Mouse (Mus musculus) ovary, adult 2 months (tissue): ENCODE results near the gene Lmntd2. TPM values are rescaled to one million over a fixed set of nuclear protein-coding genes. Genes with fewer than 3 reads are reported as not detected.

Source experiments
- polyA plus RNA-seq: library from polyadenylated mRNA; depleted of rRNA; stranded (reverse); fragments of >200 nt; gene quantifications from 2 replicates; pipeline ENCODE4 v1.2.3, GENCODE M21; 2012; rRNA removed

Lmntd2 gene
- polyA plus RNA-seq: 3.1 and 4.9 TPM in 2 replicates

DNA sequence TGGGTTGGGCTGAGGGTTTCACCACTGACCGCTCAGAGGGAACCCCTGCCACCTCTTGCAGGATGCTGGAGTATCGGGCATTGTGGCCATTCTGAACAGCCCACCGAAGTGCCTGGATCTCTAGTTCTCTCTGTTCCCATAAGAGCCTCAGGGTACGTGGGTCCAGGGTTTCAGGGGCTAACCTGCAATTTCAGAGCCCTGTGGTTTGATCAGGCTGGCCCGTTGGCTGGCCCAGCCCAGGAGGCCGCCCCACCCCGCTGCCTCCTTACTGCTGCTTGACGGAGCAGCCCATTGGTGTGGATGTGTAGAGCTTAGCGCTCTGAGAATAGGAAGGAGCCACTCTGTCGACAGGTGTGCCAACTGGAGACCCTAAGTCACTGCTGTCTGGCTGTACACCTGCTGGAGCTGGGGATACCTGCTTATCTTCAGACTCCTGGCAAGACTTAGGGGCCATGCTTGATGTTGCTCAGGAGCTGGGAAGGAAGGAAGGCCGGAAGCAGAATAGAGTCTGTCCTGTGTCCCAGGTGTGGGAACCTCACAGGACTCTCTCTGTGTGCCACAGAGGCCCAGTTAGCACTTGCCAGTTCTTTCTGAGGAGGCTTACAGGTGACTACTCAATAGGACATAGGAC lies at the start of gene Lmntd2:
TSS of gene Lmntd2 (minus strand) at position 476 of the 631 bp plus-strand sequence.

DNA sequence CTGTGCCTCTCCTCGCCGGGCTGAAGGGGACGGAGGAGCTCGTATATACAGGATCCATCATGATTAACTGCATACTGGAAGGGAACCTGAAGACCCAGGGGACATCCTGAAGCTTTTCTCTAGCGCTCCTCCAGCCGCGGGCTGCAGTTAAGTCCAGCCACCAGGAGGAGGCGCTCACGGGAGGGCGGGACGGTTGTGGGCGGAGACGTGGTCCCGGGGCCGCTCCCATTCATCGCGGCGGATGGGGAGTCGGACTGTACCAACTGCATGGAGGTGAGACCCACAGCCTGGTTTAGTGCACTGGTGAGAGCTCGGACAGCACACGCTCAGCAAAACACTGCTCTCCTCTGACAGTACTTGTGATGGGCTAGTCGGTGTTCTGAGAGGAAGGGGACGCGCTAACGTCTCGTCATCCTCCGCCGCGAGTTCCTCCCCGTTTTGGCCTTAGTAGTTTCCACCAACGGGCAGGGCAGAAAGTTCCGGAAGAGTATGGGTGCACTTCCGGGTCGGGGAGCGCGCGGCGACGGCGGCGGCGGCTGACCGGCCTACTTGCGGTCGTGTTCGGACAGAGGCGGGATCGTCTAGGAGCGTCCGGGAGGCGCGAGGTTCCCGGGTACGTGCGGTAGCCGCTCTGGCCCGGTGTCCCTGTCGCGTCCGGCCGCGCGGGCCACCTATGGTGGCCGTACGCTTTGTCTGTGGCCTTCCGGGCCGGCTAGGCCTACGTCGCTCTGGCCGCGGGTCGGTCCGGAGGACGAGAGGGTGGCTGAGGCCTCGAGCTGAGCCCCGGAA lies 14.6 kb upstream of the Lmntd2 start, which contains the start of gene Phrf1:
TSS of gene Phrf1 (plus strand) at position 506 of the 789 bp plus-strand sequence.

DNA sequence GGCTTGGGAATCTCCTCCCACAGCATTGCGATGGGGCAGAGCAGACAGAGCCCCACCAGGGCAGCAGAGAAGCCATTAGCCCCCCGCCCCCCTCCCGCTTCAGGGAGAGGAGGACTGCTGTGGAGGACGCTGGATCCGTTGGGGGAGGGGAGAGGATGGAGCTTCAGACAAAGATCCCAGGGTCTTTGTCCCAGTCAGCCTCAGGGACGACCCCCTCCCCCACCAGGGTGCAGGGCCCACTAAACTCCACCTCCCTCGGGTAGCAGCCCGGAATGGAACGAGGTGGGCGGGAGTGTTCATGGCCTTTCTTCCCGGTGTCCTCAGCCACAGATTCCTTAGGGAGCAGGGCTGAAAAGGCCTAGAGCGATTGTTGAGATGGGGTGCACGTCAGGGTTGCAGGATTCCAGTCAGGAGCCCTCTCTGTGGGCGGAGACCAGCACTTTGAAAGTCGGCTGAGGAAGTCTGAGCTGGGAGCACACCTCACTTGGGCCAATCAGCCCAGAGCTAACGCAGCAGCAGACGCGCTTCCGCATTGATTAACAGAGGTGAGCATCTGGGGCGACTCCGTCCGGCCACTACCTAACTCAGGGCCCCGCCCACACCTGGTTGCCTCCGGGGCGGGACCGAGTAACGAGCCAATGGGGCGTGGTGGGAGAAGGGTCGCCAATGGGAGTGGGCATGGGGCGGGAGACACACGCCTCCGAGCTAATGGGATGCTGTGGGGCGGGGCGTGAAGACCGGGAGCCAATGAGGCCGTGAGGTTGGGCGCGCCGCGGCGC lies 1.4 kb upstream of the Lmntd2 start, which contains the start of gene Rassf7:
TSS of gene Rassf7 (plus strand) at position 760 of the 779 bp plus-strand sequence.

DNA sequence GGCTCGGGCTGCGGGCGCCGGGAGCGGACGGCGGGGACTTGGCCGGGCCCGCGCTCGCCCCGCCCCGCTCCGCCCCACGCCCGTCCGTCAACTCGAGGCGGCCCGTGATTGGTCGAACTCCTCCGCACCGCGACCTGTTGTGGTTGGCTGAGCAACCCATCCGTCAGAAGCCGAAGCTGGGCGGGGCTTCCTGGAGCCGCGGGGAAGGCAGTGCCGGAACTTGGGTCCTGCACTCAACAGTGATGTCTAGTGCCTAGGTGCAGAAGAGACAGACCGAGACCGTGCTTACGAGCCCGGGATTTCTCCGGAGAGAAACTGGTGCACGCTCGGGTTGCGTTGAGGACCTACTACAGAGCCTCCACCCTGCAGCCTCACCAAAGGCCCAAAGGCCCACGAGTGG lies 19.9 kb downstream of the Lmntd2 start, which contains the start of the genes Hras and Lrrc56:
TSS of gene Hras (minus strand) at position 58 of the 400 bp plus-strand sequence.
TSS of gene Lrrc56 (plus strand) at position 210 of the 400 bp plus-strand sequence.

DNA sequence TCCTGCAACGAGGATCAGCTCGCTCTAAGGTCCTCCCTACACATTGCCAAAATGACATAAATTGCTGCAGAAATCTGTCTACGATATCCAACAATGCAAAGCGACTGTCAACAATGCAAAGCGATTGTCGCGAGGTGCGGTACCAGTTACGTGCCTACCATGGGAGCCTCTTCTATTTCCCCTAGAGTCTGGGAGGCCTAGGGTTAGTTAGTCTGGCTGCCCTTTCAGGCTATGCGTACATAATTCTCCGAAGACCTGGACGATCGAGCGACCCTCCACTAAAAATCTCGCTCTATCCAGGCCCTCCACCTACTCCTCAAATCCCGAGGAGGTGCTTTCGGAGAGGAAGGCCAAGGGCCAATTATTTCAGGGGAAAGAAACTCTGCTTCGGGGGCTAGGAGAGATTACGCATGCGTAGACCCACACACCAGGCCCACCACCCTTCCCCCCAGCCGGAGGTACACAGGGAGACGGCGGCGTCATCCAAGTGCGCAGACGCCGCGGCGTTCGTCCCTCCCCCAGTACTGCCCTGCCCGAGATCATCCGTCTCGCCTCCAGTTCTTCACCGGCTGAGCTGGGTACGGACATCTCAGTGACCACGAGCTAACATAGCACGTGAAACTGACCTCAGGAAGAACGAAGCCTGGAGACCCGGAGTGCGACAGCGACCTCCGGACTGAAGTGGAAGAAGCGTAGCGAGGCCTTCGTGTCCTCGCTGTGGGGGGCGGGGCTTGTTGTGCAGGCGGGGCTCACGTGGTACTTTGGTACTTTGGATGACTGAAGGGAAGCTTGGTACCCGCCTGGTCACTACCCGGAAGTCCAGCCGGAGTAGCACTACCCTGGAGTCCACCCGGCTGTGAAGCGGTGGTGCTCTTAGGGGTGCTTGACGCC lies 41.5 kb downstream of the Lmntd2 start, which contains the start of gene Rnh1:
TSS of gene Rnh1 (minus strand) at position 742 of the 891 bp plus-strand sequence.

Other genes with a start within 250 kb of the Lmntd2 start
- gene Ifitm1, start 246.9 kb downstream of the Lmntd2 start, polyA plus RNA-seq: 658 and 1,418 TPM in 2 replicates
- 378 and 768 TPM in 2 replicates for gene Ifitm3, start 203.3 kb downstream of the Lmntd2 start, polyA plus RNA-seq
- 5.8 and 9.8 TPM in 2 replicates for gene Ifitm6, start 196.2 kb downstream of the Lmntd2 start, polyA plus RNA-seq
- gene Gm17387, start 184.9 kb downstream of the Lmntd2 start, polyA plus RNA-seq: not detected in 2 replicates
- 3.2 and 3.5 TPM in 2 replicates for gene B4galnt4, start 153.0 kb downstream of the Lmntd2 start, polyA plus RNA-seq
- 13.5 and 14.9 TPM in 2 replicates for gene Pkp3, start 135.9 kb downstream of the Lmntd2 start, polyA plus RNA-seq
- gene Sigirr, start 113.5 kb downstream of the Lmntd2 start, polyA plus RNA-seq: 11.4 and 12.8 TPM in 2 replicates
- gene Ano9, start 96.3 kb downstream of the Lmntd2 start, polyA plus RNA-seq: 2.1 and 2.7 TPM in 2 replicates
- 62.9 and 65.4 TPM in 2 replicates for gene Ptdss2, start 91.7 kb downstream of the Lmntd2 start, polyA plus RNA-seq
- 248 and 267 TPM in 2 replicates for gene Rnh1, start 41.2 kb downstream of the Lmntd2 start, polyA plus RNA-seq
- 87.5 and 94.7 TPM in 2 replicates for gene Hras, start 20.1 kb downstream of the Lmntd2 start, polyA plus RNA-seq
- 13.4 and 23.5 TPM in 2 replicates for gene Lrrc56, start 19.9 kb downstream of the Lmntd2 start, polyA plus RNA-seq
- 46.2 and 50.8 TPM in 2 replicates for gene Rassf7, start 1.8 kb upstream of the Lmntd2 start, polyA plus RNA-seq
- gene Phrf1, start 14.7 kb upstream of the Lmntd2 start, polyA plus RNA-seq: 22.2 and 24.8 TPM in 2 replicates
- 57.8 and 77.3 TPM in 2 replicates for gene Irf7, start 52.4 kb upstream of the Lmntd2 start, polyA plus RNA-seq
- gene Cdhr5, start 62.7 kb upstream of the Lmntd2 start, polyA plus RNA-seq: 1.2 and 1.6 TPM in 2 replicates
- gene Sct, start 65.1 kb upstream of the Lmntd2 start, polyA plus RNA-seq: 15.3 and 19.9 TPM in 2 replicates
- gene Drd4, start 77.9 kb upstream of the Lmntd2 start, polyA plus RNA-seq: 22.0 and 22.8 TPM in 2 replicates
- gene Deaf1, start 113.6 kb upstream of the Lmntd2 start, polyA plus RNA-seq: 26.5 and 30.5 TPM in 2 replicates
- 39.0 and 45.8 TPM in 2 replicates for gene Tmem80, start 113.7 kb upstream of the Lmntd2 start, polyA plus RNA-seq
- gene Eps8l2, start 124.8 kb upstream of the Lmntd2 start, polyA plus RNA-seq: 20.8 and 24.1 TPM in 2 replicates
- 165 and 186 TPM in 2 replicates for gene Taldo1, start 178.1 kb upstream of the Lmntd2 start, polyA plus RNA-seq
- 109 and 117 TPM in 2 replicates for gene Gatd1, start 200.1 kb upstream of the Lmntd2 start, polyA plus RNA-seq
- gene Cend1, start 215.4 kb upstream of the Lmntd2 start, polyA plus RNA-seq: 0.26 and 0.55 TPM in 2 replicates
- gene Slc25a22, start 223.8 kb upstream of the Lmntd2 start, polyA plus RNA-seq: 105 and 114 TPM in 2 replicates
- gene Pidd1, start 229.9 kb upstream of the Lmntd2 start, polyA plus RNA-seq: 18.9 and 28.4 TPM in 2 replicates
- 775 and 918 TPM in 2 replicates for gene Rplp2, start 233.3 kb upstream of the Lmntd2 start, polyA plus RNA-seq
- gene Pnpla2, start 241.1 kb upstream of the Lmntd2 start, polyA plus RNA-seq: 237 and 253 TPM in 2 replicates
- gene Cracr2b, start 247.0 kb upstream of the Lmntd2 start, polyA plus RNA-seq: 69.1 and 83.9 TPM in 2 replicates